Mouse (Mus musculus) midbrain, embryonic 15.5 days (tissue): Measurements from ENCODE around the gene Map4k5. TPM values are rescaled to one million over a fixed set of nuclear protein-coding genes. Genes with fewer than 3 reads are reported as not detected.

Experiments used
- ATAC-seq: fragments of 200-750 bp; cut with Nextera tagmentation; replicated peaks from 2 replicates; pipeline ENCODE4 v1.8.0; 2017; ENCODE audit warnings: moderate TSS enrichment
- H3K27ac ChIP-seq: fragments of 300-500 bp; sonication (generic); 2 replicates; pipeline ENCODE4 v1.5.1; 2015; ENCODE audit warnings: mild to moderate bottlenecking, inconsistent platforms
- H3K27me3 ChIP-seq: fragments of 300-500 bp; sonication (generic); replicated peaks from 2 replicates; pipeline ENCODE4 v1.6.1; 2015; ENCODE audit warnings: inconsistent platforms
- H3K36me3 ChIP-seq: fragments of 300-500 bp; sonication (generic); replicated peaks from 2 replicates; pipeline ENCODE4 v1.6.1; 2015; ENCODE audit warnings: inconsistent platforms
- H3K4me1 ChIP-seq: fragments of 300-500 bp; sonication (generic); 2 replicates; pipeline ENCODE4 v1.6.1; 2015; ENCODE audit warnings: inconsistent platforms
- H3K4me2 ChIP-seq: fragments of 300-500 bp; sonication (generic); 2 replicates; pipeline ENCODE4 v1.6.1; 2015; ENCODE audit warnings: inconsistent platforms, mild to moderate bottlenecking, moderate library complexity
- H3K4me3 ChIP-seq: fragments of 300-500 bp; sonication (generic); 2 replicates; pipeline ENCODE4 v1.5.1; 2015; ENCODE audit warnings: mild to moderate bottlenecking, inconsistent platforms
- H3K9ac ChIP-seq: fragments of 300-500 bp; sonication (generic); 2 replicates; pipeline ENCODE4 v1.6.1; 2015; ENCODE audit warnings: mild to moderate bottlenecking, inconsistent platforms
- H3K9me3 ChIP-seq: fragments of 300-500 bp; sonication (generic); 2 replicates; pipeline ENCODE4 v1.6.1; 2016; ENCODE audit warnings: inconsistent platforms
- WGBS: fragments of 180-500 bp; shearing (Covaris S2); methylation state at CpG from one replicate; pipeline ENCODE4 v1.1.7; 2015; ENCODE audit warnings: mixed read lengths; 5-methylcytosine and 5-hydroxymethylcytosine counted together
- polyA plus RNA-seq: library from polyadenylated mRNA; unstranded; fragments of >200 nt; fragmentation: Nextera tagmentation; extraction: Ambion mirVana; gene quantifications from 2 replicates; pipeline ENCODE4 v1.2.1, GENCODE M21; 2015

Map4k5 gene
- polyA plus RNA-seq, 1 experiment from 2014 or later, result 31.6 TPM

GRCm38 (mm10) chr12:69855641-69856300 is 37.2 kb downstream of the Map4k5 start:
- Histone ChIP-seq H3K4me2 (no peak overlapping the region), H3K27me3 (no peaks in the 10 kb centered on the region), H3K4me1 (no peaks in the 10 kb centered on the region), H3K36me3 (peaks cover 8% of the 10 kb centered on the region; the same call in 1 of the 2 replicates), H3K4me3 (no peak overlapping the region), H3K9ac (no peak overlapping the region), H3K27ac (no peak overlapping the region), H3K9me3 (no peaks in the 10 kb centered on the region)
- no peak for ATAC-seq
- 96% methylated on average over 12 of the region's 12 CpGs for WGBS

DNA sequence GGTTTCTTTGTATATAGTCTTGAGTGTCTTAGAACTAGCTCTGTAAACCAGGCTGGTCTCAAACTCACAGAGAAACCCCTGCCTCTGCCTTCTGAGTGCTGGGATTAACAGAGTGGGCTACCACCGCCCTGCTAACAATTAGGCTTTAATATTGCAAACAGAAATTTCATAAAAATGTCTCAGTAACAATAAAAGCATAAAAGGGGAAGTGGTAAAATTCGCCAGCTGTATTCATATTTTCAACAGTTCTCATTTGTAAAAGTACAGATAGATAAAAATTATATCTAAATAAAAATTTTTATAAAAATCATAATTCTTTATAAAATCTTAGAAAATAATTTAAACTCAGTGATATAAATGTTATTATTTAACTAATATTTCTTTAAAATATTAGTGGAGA is 39.1 kb downstream of the Map4k5 start:
- H3K4me2 ChIP-seq, result no peak overlapping the region
- WGBS, result 89% methylated on average over 2 of the region's 2 CpGs
- H3K27ac ChIP-seq, result no peak overlapping the region
- peaks cover 11% of the 10 kb centered on the region; the same call in 1 of the 2 replicates for H3K36me3 ChIP-seq
- no peak for ATAC-seq
- H3K27me3 ChIP-seq, result no peaks in the 10 kb centered on the region
- H3K9me3 ChIP-seq, result no peaks in the 10 kb centered on the region
- H3K4me3 ChIP-seq, result no peak overlapping the region
- H3K9ac ChIP-seq, result no peak overlapping the region
- no peaks in the 10 kb centered on the region for H3K4me1 ChIP-seq

GRCm38 (mm10) chr12:69853387-69853786 is 39.6 kb downstream of the Map4k5 start:
- H3K36me3 ChIP-seq, result peaks cover 13% of the 10 kb centered on the region; the same call in 1 of the 2 replicates
- H3K4me2 ChIP-seq, result no peak overlapping the region
- H3K27ac ChIP-seq, result no peak overlapping the region
- 88% methylated on average over 11 of the region's 11 CpGs for WGBS
- ATAC-seq, result no peak
- H3K4me1 ChIP-seq, result no peaks in the 10 kb centered on the region
- no peaks in the 10 kb centered on the region for H3K27me3 ChIP-seq
- no peak overlapping the region for H3K4me3 ChIP-seq
- H3K9me3 ChIP-seq, result no peaks in the 10 kb centered on the region
- no peak overlapping the region for H3K9ac ChIP-seq

- 72% methylated on average over 9 of the region's 9 CpGs for WGBS
These were observed 40.7 kb downstream of the Map4k5 start for GRCm38 (mm10) chr12:69852288-69852687.

DNA sequence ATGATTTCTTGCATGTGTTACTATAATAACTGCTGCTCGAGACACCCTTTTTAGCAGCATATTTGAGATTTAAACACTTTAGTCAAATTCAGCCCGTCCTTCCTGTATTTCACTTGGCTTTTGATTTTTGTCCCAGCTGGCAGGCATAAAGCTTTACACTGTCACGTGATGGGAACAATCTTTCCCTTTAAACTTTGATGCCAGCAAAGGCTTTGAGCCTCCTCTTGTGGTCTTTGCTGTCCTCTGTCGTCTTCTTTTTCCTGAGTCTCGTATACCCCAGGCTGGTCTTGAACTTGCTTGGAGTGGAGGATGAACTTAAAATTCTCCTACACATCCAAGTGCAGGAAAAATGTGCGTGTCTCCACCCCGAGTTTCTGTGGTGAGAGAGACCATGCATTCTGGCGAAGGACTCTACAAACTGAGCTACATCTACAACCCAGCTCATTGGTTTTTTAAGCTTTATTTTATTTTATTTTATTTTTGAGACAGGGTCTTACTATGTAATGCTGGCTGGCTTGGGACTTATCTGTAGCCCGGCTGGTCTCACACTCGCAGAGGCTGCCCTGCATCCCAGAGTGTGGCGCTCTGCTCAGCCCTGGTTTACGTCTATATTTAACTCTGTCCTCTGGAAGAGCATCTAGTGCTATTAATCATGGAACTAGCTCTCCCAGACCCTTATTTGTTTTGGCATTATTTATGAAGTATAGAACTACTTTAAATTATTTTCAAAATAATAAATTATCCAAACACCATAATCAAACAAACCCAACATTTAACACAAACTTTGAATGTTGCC is 44.7 kb downstream of the Map4k5 start:
- H3K4me2 ChIP-seq, result no peak overlapping the region
- no peak overlapping the region for H3K9ac ChIP-seq
- H3K4me3 ChIP-seq, result no peak overlapping the region
- 90% methylated on average over 12 of the region's 12 CpGs for WGBS
- peaks cover 7% of the 10 kb centered on the region for H3K4me1 ChIP-seq
- no peaks in the 10 kb centered on the region for H3K9me3 ChIP-seq
- peaks cover 12% of the 10 kb centered on the region; the same call in 1 of the 2 replicates for H3K36me3 ChIP-seq
- no peak for ATAC-seq
- H3K27ac ChIP-seq, result no peak overlapping the region
- H3K27me3 ChIP-seq, result no peaks in the 10 kb centered on the region

More at GRCm38 (mm10) chr12:69852288-69852687, 40.7 kb downstream of the Map4k5 start:
- Histone ChIP-seq H3K4me2 (no peak overlapping the region), H3K27me3 (no peaks in the 10 kb centered on the region), H3K9ac (no peak overlapping the region), H3K9me3 (no peaks in the 10 kb centered on the region), H3K4me1 (no peaks in the 10 kb centered on the region), H3K36me3 (peaks cover 13% of the 10 kb centered on the region; the same call in 1 of the 2 replicates), H3K27ac (no peak overlapping the region), H3K4me3 (no peak overlapping the region)
- ATAC-seq, result no peak

- Histone ChIP-seq H3K4me2 (no peak overlapping the region), H3K9ac (no peak overlapping the region), H3K27me3 (no peaks in the 10 kb centered on the region), H3K4me1 (peaks cover 11% of the 10 kb centered on the region), H3K36me3 (peaks cover 16% of the 10 kb centered on the region; the same call in 1 of the 2 replicates), H3K9me3 (no peaks in the 10 kb centered on the region), H3K4me3 (no peak overlapping the region), H3K27ac (no peak overlapping the region)
- 92% methylated on average over 9 of the region's 9 CpGs for WGBS
- ATAC-seq, result no peak
These were observed 46.5 kb downstream of the Map4k5 start for GRCm38 (mm10) chr12:69846499-69846898.

GRCm38 (mm10) chr12:69845722-69846121 is 47.3 kb downstream of the Map4k5 start:
- 89% methylated on average over 9 of the region's 9 CpGs for WGBS

GRCm38 (mm10) chr12:69843531-69844445 is 49.2 kb downstream of the Map4k5 start:
- Histone ChIP-seq H3K36me3 (peaks cover 13% of the 10 kb centered on the region; the same call in 1 of the 2 replicates), H3K9me3 (no peaks in the 10 kb centered on the region), H3K27ac (peak overlapping the region; percentile 55), H3K27me3 (no peaks in the 10 kb centered on the region), H3K4me1 (peaks cover 11% of the 10 kb centered on the region), H3K9ac (no peak overlapping the region), H3K4me2 (peak overlapping the region; percentile 14; the same call in 1 of the 2 replicates), H3K4me3 (no peak overlapping the region)
- peak; percentile 93 for ATAC-seq
- 47% methylated on average over 19 of the region's 19 CpGs for WGBS

More at GRCm38 (mm10) chr12:69845722-69846121, 47.3 kb downstream of the Map4k5 start:
- Histone ChIP-seq H3K36me3 (peaks cover 17% of the 10 kb centered on the region; the same call in 1 of the 2 replicates), H3K27ac (no peak overlapping the region), H3K4me3 (no peak overlapping the region), H3K9ac (no peak overlapping the region), H3K4me1 (peaks cover 11% of the 10 kb centered on the region), H3K9me3 (no peaks in the 10 kb centered on the region), H3K4me2 (no peak overlapping the region), H3K27me3 (no peaks in the 10 kb centered on the region)
- ATAC-seq, result no peak

GRCm38 (mm10) chr12:69838376-69838775 is 54.6 kb downstream of the Map4k5 start:
- 0 out of 2 replicates have a peak, but pooled peaks cover 4% of the 10 kb centered on the region for H3K36me3 ChIP-seq
- no peaks in the 10 kb centered on the region for H3K27me3 ChIP-seq
- ATAC-seq, result no peak
- no peak overlapping the region for H3K4me3 ChIP-seq
- no peak overlapping the region for H3K9ac ChIP-seq
- WGBS, result 83% methylated on average over 11 of the region's 11 CpGs
- H3K27ac ChIP-seq, result no peak overlapping the region
- no peaks in the 10 kb centered on the region for H3K9me3 ChIP-seq
- H3K4me2 ChIP-seq, result no peak overlapping the region
- peaks cover 3% of the 10 kb centered on the region; the same call in 1 of the 2 replicates for H3K4me1 ChIP-seq

DNA sequence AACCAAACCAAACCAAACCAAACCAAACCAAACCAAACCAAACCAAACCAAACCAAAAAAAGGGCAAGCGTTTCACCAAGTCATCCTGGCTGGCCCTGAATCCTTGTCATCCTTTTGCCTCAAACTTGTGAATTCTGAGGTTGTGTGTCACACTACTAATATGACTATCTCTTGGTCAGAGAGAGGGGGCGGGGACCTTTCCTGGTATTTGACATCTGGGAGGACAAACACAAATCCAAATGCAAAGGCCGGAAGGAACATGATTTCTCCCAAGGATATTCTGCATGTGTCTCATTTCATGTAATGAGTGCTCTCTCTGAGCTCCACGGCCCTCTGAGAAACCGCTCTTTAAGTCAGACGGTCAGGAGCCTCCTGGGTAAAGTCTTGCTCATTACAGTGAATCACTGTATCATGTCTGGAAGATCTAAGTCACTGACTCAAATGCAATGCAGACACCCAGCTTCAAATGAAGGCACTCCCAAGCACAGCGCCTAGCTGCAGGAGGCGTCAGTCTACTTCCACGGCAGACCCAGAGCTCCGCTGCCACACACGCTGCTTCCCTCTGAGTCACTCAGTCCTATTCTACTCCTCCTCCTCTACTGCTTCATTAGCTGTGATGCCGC is 58.9 kb downstream of the Map4k5 start:
- 73% methylated on average over 12 of the region's 12 CpGs for WGBS
- Histone ChIP-seq H3K4me2 (no peak overlapping the region), H3K27me3 (no peaks in the 10 kb centered on the region), H3K4me3 (no peak overlapping the region), H3K9me3 (no peaks in the 10 kb centered on the region), H3K27ac (no peak overlapping the region), H3K4me1 (no peaks in the 10 kb centered on the region), H3K9ac (no peak overlapping the region), H3K36me3 (0 out of 2 replicates have a peak, but pooled peaks cover 4% of the 10 kb centered on the region)
- 0 out of 2 replicates have a peak, but pooled peaks have one; percentile 62 for ATAC-seq

- 91% methylated on average over 9 of the region's 9 CpGs for WGBS
- no peak for ATAC-seq
- Histone ChIP-seq H3K36me3 (peaks cover 12% of the 10 kb centered on the region), H3K27ac (no peak overlapping the region), H3K27me3 (no peaks in the 10 kb centered on the region), H3K4me2 (no peak overlapping the region), H3K4me1 (no peaks in the 10 kb centered on the region), H3K9me3 (no peaks in the 10 kb centered on the region), H3K9ac (no peak overlapping the region), H3K4me3 (no peak overlapping the region)
These were observed 61.6 kb downstream of the Map4k5 start for GRCm38 (mm10) chr12:69831239-69831910.
